Mouse (Mus musculus): Measurements from ENCODE around the gene Dmap1.

The Dmap1 gene

GRCm38 (mm10) chr4:117681931-117682461, at the start of gene Dmap1:
Gene Dmap1 (minus strand): TSS chr4:117682273.
- peak; percentile 91 for DNase-seq (ENCODE audit: low read depth, low spot score)

GRCm38 (mm10) chr4:117724112-117724511, 42.0 kb upstream of the Dmap1 start, which contains the start of gene Gm12845:
Gene Gm12845 (plus strand): TSS chr4:117724412.
- no peak for DNase-seq (ENCODE audit: low read depth, low spot score)

GRCm38 (mm10) chr4:117713303-117714098, 31.4 kb upstream of the Dmap1 start:
- DNase-seq (ENCODE audit: low read depth, low spot score), result no peak

GRCm38 (mm10) chr4:117712314-117712713, 30.2 kb upstream of the Dmap1 start:
- DNase-seq (ENCODE audit: low read depth, low spot score), result no peak

GRCm38 (mm10) chr4:117708780-117709550, 26.9 kb upstream of the Dmap1 start:
- no peak for DNase-seq (ENCODE audit: low read depth, low spot score)

- DNase-seq (ENCODE audit: low read depth, low spot score), result peak; percentile 48
Observed at GRCm38 (mm10) chr4:117705361-117705760, 23.3 kb upstream of the Dmap1 start.

- no peak for DNase-seq (ENCODE audit: low read depth, low spot score)
Observed at GRCm38 (mm10) chr4:117686354-117686753, 4.3 kb upstream of the Dmap1 start.

- DNase-seq (ENCODE audit: low read depth, low spot score), result no peak
Observed at GRCm38 (mm10) chr4:117683048-117683768, 1.1 kb upstream of the Dmap1 start.

GRCm38 (mm10) chr4:117682463-117682862, 390 bp upstream of the Dmap1 start:
- no peak for DNase-seq (ENCODE audit: low read depth, low spot score)

- DNase-seq (ENCODE audit: low read depth, low spot score), result peak; percentile 13
Observed at GRCm38 (mm10) chr4:117680963-117681362, 1.1 kb downstream of the Dmap1 start.

- peak; percentile 71 for DNase-seq (ENCODE audit: low read depth, low spot score)
Observed at GRCm38 (mm10) chr4:117676903-117677302, 5.2 kb downstream of the Dmap1 start.

GRCm38 (mm10) chr4:117673901-117674300, 8.2 kb downstream of the Dmap1 start:
- no peak for DNase-seq (ENCODE audit: low read depth, low spot score)

GRCm38 (mm10) chr4:117672042-117672441, 10.0 kb downstream of the Dmap1 start:
- no peak for DNase-seq (ENCODE audit: low read depth, low spot score)

GRCm38 (mm10) chr4:117669874-117670273, 12.2 kb downstream of the Dmap1 start:
- no peak for DNase-seq (ENCODE audit: low read depth, low spot score)

GRCm38 (mm10) chr4:117666054-117666453, 16.0 kb downstream of the Dmap1 start:
- DNase-seq (ENCODE audit: low read depth, low spot score), result no peak

GRCm38 (mm10) chr4:117665531-117665930, 16.5 kb downstream of the Dmap1 start:
- DNase-seq (ENCODE audit: low read depth, low spot score), result no peak

GRCm38 (mm10) chr4:117664411-117665137, 17.5 kb downstream of the Dmap1 start:
- no peak for DNase-seq (ENCODE audit: low read depth, low spot score)

GRCm38 (mm10) chr4:117660001-117660400, 22.1 kb downstream of the Dmap1 start:
- DNase-seq (ENCODE audit: low read depth, low spot score), result no peak

- DNase-seq (ENCODE audit: low read depth, low spot score), result no peak
Observed at GRCm38 (mm10) chr4:117658582-117659444, 23.3 kb downstream of the Dmap1 start.

- no peak for DNase-seq (ENCODE audit: low read depth, low spot score)
Observed at GRCm38 (mm10) chr4:117657646-117658045, 24.4 kb downstream of the Dmap1 start.
